Mouse (Mus musculus): ENCODE measurements at regions not wholly inside any gene's neighbourhood (a gene's known extent, or its start where the extent isn't known, plus 50 kb on each side); places are given as distances from the start of the nearest gene placed in this dataset.
A peak's percentile ranks its signal among the peaks of the same experiment; 100 is the strongest.

DNA sequence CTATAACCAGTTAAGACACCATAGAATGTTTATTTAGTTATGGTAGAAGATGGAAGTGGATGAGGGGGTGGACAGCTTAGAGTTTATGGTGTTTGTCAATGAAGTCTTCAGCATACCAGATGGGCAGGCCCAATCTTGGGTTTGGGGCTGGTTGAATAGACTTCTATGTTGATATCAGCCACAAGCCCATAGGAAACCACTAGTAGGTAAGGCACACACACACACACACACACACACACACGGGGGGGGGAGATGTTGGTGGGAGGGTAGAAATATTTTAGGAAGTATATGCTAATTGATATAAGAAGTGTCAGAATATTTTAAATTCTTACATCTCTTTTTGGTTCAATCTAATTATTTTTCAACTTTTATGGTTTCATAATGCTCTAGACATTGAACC, 72.4 kb downstream of the Cd24a start:
- no peak for ATAC-seq (ENCODE audit: low FRiP score)
- no peak for DNase-seq (ENCODE audit: low spot score)
- TF ChIP-seq CTCF (IDR thresholded peaks at IDR 0.05) = no peak
- no peaks in the 10 kb centered on the region for H3K9me3 ChIP-seq (ENCODE audit: low read length)
- no peak overlapping the region for H3K27ac ChIP-seq (ENCODE audit: low read depth, low read length)
- H3K9ac ChIP-seq (replicated peaks; ENCODE audit: low read length, poor library complexity, severe bottlenecking) = no peak overlapping the region
- WGBS = 84% methylated on average over 1 of the region's 1 CpGs
- H3K4me2 ChIP-seq (ENCODE audit: low read depth, low read length, poor library complexity, severe bottlenecking) = no peak overlapping the region
- H3K4me1 ChIP-seq (ENCODE audit: insufficient read depth, low read length) = no peaks in the 10 kb centered on the region; the same call in 1 of the 2 replicates
- no peaks in the 10 kb centered on the region for H3K36me3 ChIP-seq (ENCODE audit: insufficient read depth, low read length)
- H3K27me3 ChIP-seq (ENCODE audit: insufficient read depth, low read length) = no peaks in the 10 kb centered on the region
- H3K4me3 ChIP-seq (ENCODE audit: low read depth, low read length) = no peak overlapping the region

GRCm38 (mm10) chr10:43651505-43651904, 73.4 kb downstream of the Cd24a start:
- DNase-seq (ENCODE audit: low spot score) (no peak), ATAC-seq (ENCODE audit: low FRiP score) (no peak)
- no peak overlapping the region for H3K4me2 ChIP-seq (ENCODE audit: low read depth, low read length, poor library complexity, severe bottlenecking)
- no peak overlapping the region for H3K9ac ChIP-seq (replicated peaks; ENCODE audit: low read length, poor library complexity, severe bottlenecking)
- no peaks in the 10 kb centered on the region for H3K27me3 ChIP-seq (ENCODE audit: insufficient read depth, low read length)
- no peak for TF ChIP-seq CTCF (IDR thresholded peaks at IDR 0.05)
- no peaks in the 10 kb centered on the region for H3K36me3 ChIP-seq (ENCODE audit: insufficient read depth, low read length)
- H3K9me3 ChIP-seq (ENCODE audit: low read length) = no peaks in the 10 kb centered on the region
- H3K27ac ChIP-seq (ENCODE audit: low read depth, low read length) = no peak overlapping the region
- 88% methylated on average over 5 of the region's 5 CpGs for WGBS
- H3K4me1 ChIP-seq (ENCODE audit: insufficient read depth, low read length) = no peaks in the 10 kb centered on the region; the same call in 1 of the 2 replicates
- H3K4me3 ChIP-seq (ENCODE audit: low read depth, low read length) = no peak overlapping the region

GRCm38 (mm10) chr10:43651915-43652314, 73.8 kb downstream of the Cd24a start:
- DNase-seq (ENCODE audit: low spot score) = no peak
- H3K4me3 ChIP-seq (ENCODE audit: low read depth, low read length) = no peak overlapping the region
- H3K27me3 ChIP-seq (ENCODE audit: insufficient read depth, low read length) = no peaks in the 10 kb centered on the region
- no peak for TF ChIP-seq CTCF (IDR thresholded peaks at IDR 0.05)
- no peak overlapping the region for H3K9ac ChIP-seq (replicated peaks; ENCODE audit: low read length, poor library complexity, severe bottlenecking)
- WGBS = 87% methylated on average over 13 of the region's 13 CpGs
- ATAC-seq (ENCODE audit: low FRiP score) = no peak
- no peak overlapping the region for H3K4me2 ChIP-seq (ENCODE audit: low read depth, low read length, poor library complexity, severe bottlenecking)
- no peaks in the 10 kb centered on the region for H3K36me3 ChIP-seq (ENCODE audit: insufficient read depth, low read length)
- H3K4me1 ChIP-seq (ENCODE audit: insufficient read depth, low read length) = no peaks in the 10 kb centered on the region; the same call in 1 of the 2 replicates
- H3K27ac ChIP-seq (ENCODE audit: low read depth, low read length) = no peak overlapping the region
- no peaks in the 10 kb centered on the region for H3K9me3 ChIP-seq (ENCODE audit: low read length)

DNA sequence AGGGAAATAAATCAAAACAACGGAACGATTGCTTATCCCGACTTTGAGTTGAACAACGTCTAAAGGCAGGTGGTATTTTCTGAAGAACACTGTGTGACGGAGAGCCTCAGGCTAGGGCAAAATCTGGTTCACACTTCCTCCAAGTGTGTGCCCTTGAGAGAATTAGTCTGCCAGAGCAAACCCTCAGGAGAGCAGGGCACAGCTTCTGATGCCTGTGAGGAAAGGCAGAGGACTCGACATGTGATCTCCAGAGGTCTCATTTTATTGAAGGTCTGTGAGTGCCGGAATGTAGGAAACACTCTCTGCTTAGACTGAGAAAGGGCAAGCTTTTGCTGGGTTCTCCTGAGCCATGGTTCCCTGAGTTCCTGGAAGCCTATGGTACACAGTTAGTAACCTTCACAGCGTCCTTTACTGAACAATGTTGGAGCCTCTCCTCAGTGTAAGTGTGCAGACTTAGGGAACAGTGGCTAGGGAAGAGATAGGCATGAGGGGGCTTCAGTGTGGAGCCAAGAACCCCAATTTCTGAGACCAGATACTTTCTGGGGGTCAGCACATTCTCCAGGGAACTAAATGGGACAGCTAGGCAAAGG, 77.1 kb downstream of the Cd24a start:
- DNase-seq (ENCODE audit: low spot score) (no peak), ATAC-seq (ENCODE audit: low FRiP score) (no peak; the same call in 1 of the 2 replicates)
- Histone ChIP-seq H3K4me1 (ENCODE audit: insufficient read depth, low read length) (no peaks in the 10 kb centered on the region; the same call in 1 of the 2 replicates), H3K9me3 (ENCODE audit: low read length) (no peaks in the 10 kb centered on the region), H3K36me3 (ENCODE audit: insufficient read depth, low read length) (no peaks in the 10 kb centered on the region), H3K9ac (replicated peaks; ENCODE audit: low read length, poor library complexity, severe bottlenecking) (no peak overlapping the region), H3K4me3 (ENCODE audit: low read depth, low read length) (no peak overlapping the region), H3K27me3 (ENCODE audit: insufficient read depth, low read length) (no peaks in the 10 kb centered on the region), H3K4me2 (ENCODE audit: low read depth, low read length, poor library complexity, severe bottlenecking) (no peak overlapping the region), H3K27ac (ENCODE audit: low read depth, low read length) (no peak overlapping the region)
- TF ChIP-seq CTCF (IDR thresholded peaks at IDR 0.05) = no peak
- 56% methylated on average over 8 of the region's 8 CpGs for WGBS

DNA sequence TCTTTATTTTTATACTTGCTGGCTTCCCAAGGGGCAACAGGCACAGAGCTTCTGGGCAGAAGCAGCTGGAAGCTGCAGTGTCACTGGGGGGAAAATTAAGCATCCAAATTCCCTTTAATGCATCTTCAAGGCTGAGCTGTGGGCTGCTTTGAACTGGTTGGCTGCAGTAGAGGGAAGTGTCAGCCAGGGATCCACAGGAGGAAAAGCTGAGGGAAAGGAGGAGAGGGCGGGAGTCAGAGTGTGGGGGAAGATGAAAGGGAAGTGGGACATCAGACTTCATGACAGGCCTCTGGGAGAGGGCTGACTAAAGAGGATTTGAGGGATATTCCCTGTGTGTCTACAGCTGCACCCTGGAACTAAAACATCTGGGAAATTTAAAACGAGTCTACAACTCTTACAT, 77.6 kb downstream of the Cd24a start:
- H3K4me3 ChIP-seq (ENCODE audit: low read depth, low read length) = no peak overlapping the region
- 26% methylated on average over 2 of the region's 2 CpGs for WGBS
- no peaks in the 10 kb centered on the region for H3K27me3 ChIP-seq (ENCODE audit: insufficient read depth, low read length)
- ATAC-seq (ENCODE audit: low FRiP score) (peak; percentile 85), DNase-seq (ENCODE audit: low spot score) (no peak)
- peak; percentile 21; the same call in 1 of the 2 replicates for TF ChIP-seq CTCF (IDR thresholded peaks at IDR 0.05)
- no peaks in the 10 kb centered on the region; the same call in 1 of the 2 replicates for H3K4me1 ChIP-seq (ENCODE audit: insufficient read depth, low read length)
- H3K9me3 ChIP-seq (ENCODE audit: low read length) = no peaks in the 10 kb centered on the region
- H3K36me3 ChIP-seq (ENCODE audit: insufficient read depth, low read length) = no peaks in the 10 kb centered on the region
- no peak overlapping the region for H3K9ac ChIP-seq (replicated peaks; ENCODE audit: low read length, poor library complexity, severe bottlenecking)
- H3K4me2 ChIP-seq (ENCODE audit: low read depth, low read length, poor library complexity, severe bottlenecking) = no peak overlapping the region
- no peak overlapping the region for H3K27ac ChIP-seq (ENCODE audit: low read depth, low read length)

- no peak for TF ChIP-seq CTCF (IDR thresholded peaks at IDR 0.05)
- no peak overlapping the region for H3K27ac ChIP-seq (ENCODE audit: low read depth, low read length)
Measured at GRCm38 (mm10) chr10:43656207-43656606, 78.1 kb downstream of the Cd24a start.

More at GRCm38 (mm10) chr10:43656207-43656606, 78.1 kb downstream of the Cd24a start:
- H3K27me3 ChIP-seq (ENCODE audit: insufficient read depth, low read length) = no peaks in the 10 kb centered on the region
- ATAC-seq (ENCODE audit: low FRiP score) (no peak), DNase-seq (ENCODE audit: low spot score) (no peak)
- H3K36me3 ChIP-seq (ENCODE audit: insufficient read depth, low read length) = no peaks in the 10 kb centered on the region
- no peaks in the 10 kb centered on the region for H3K9me3 ChIP-seq (ENCODE audit: low read length)
- no peak overlapping the region for H3K9ac ChIP-seq (replicated peaks; ENCODE audit: low read length, poor library complexity, severe bottlenecking)
- 67% methylated on average over 2 of the region's 2 CpGs for WGBS
- no peak overlapping the region for H3K4me2 ChIP-seq (ENCODE audit: low read depth, low read length, poor library complexity, severe bottlenecking)
- H3K4me3 ChIP-seq (ENCODE audit: low read depth, low read length) = no peak overlapping the region
- no peaks in the 10 kb centered on the region; the same call in 1 of the 2 replicates for H3K4me1 ChIP-seq (ENCODE audit: insufficient read depth, low read length)

All from midbrain, postnatal 0 days (tissue).